Mouse (Mus musculus) left cerebral cortex, adult 9 months (tissue): ENCODE measurements around the gene D630003M21Rik.

Experiments used
- DNase-seq, 2 experiments: peaks; one replicate each; pipeline ENCODE4 v3.0.0; 2022; ENCODE audit warnings: low spot score in 2 of 2

Gene D630003M21Rik

GRCm38 (mm10) chr2:158167496-158168205 is 61.4 kb downstream of the D630003M21Rik start:
- no peak for DNase-seq

GRCm38 (mm10) chr2:158166628-158167027 is 62.4 kb downstream of the D630003M21Rik start:
- DNase-seq, result peak in 1 of 2 experiments; percentile 40

- no peak for DNase-seq
Measured at GRCm38 (mm10) chr2:158165776-158166175, 63.2 kb downstream of the D630003M21Rik start.

- no peak for DNase-seq
Measured at GRCm38 (mm10) chr2:158163034-158163433, 66.0 kb downstream of the D630003M21Rik start.

- no peak for DNase-seq
Measured at GRCm38 (mm10) chr2:158161761-158162160, 67.3 kb downstream of the D630003M21Rik start.

- DNase-seq, result no peak
Measured at GRCm38 (mm10) chr2:158159376-158160235, 69.4 kb downstream of the D630003M21Rik start.

- no peak for DNase-seq
Measured at GRCm38 (mm10) chr2:158157654-158158053, 71.4 kb downstream of the D630003M21Rik start.

GRCm38 (mm10) chr2:158156487-158156886 is 72.5 kb downstream of the D630003M21Rik start:
- DNase-seq, result no peak

GRCm38 (mm10) chr2:158155615-158156014 is 73.4 kb downstream of the D630003M21Rik start:
- DNase-seq, result no peak

GRCm38 (mm10) chr2:158155101-158155500 is 73.9 kb downstream of the D630003M21Rik start:
- DNase-seq, result no peak

GRCm38 (mm10) chr2:158154641-158155040 is 74.4 kb downstream of the D630003M21Rik start:
- DNase-seq, result no peak

- no peak for DNase-seq
Measured at GRCm38 (mm10) chr2:158153728-158154343, 75.2 kb downstream of the D630003M21Rik start.

GRCm38 (mm10) chr2:158152685-158153309 is 76.2 kb downstream of the D630003M21Rik start:
- DNase-seq, result no peak

GRCm38 (mm10) chr2:158151077-158151476 is 77.9 kb downstream of the D630003M21Rik start:
- DNase-seq, result no peak

- no peak for DNase-seq
Measured at GRCm38 (mm10) chr2:158146971-158147370, 82.1 kb downstream of the D630003M21Rik start.

GRCm38 (mm10) chr2:158146223-158146622 is 82.8 kb downstream of the D630003M21Rik start, which contains the start of gene Tgm2:
Tgm2 (minus strand) TSS chr2:158146436.
- DNase-seq, result peak in 1 of 2 experiments; percentile 63

- no peak for DNase-seq
Measured at GRCm38 (mm10) chr2:158145528-158146065, 83.4 kb downstream of the D630003M21Rik start.

GRCm38 (mm10) chr2:158144750-158145527 is 84.1 kb downstream of the D630003M21Rik start:
- DNase-seq, result no peak

GRCm38 (mm10) chr2:158144263-158144662 is 84.8 kb downstream of the D630003M21Rik start:
- DNase-seq, result no peak

GRCm38 (mm10) chr2:158143816-158144215 is 85.2 kb downstream of the D630003M21Rik start:
- DNase-seq, result no peak

- no peak for DNase-seq
Measured at GRCm38 (mm10) chr2:158142981-158143380, 86.0 kb downstream of the D630003M21Rik start.
